Mouse (Mus musculus) neutrophil, adult 65 days (primary cell): ENCODE measurements around the gene Gm21560. TPM values are rescaled to one million over a fixed set of nuclear protein-coding genes. Genes with fewer than 3 reads are reported as not detected.

Source experiments
- total RNA-seq: library from RNA; stranded (reverse); gene quantifications from 2 replicates; pipeline ENCODE4 v1.2.4, GENCODE M21; 2023

The Gm21560 gene
- not detected in 2 replicates for total RNA-seq

DNA sequence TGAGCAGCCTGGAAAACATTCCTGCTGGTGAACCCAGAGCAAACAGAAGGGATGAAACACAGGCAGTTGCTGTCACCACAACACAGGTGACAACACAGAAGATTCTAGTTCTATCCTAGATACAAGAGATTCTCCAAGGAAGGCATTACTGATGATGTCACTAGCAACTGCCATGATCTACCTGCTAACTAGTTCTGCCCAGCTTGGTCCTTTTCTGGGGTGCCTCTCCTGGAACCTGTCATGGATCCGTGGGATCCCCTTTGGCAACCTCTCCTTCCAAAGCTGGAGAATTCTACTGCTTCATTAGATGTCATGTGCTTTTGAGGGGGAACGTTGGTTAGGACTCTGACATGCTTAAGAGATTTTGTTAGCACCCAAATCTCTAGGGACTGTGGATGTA, at the start of gene Gm21560:
Gene Gm21560 (minus strand): TSS at position 101 of the 400 bp plus-strand sequence.

Other genes with a start within 250 kb of the Gm21560 start
- not detected in 2 replicates for gene Gm3453, start 240.2 kb downstream of the Gm21560 start, total RNA-seq
- gene Gm6337, start 161.0 kb downstream of the Gm21560 start, total RNA-seq = not detected in 2 replicates
- not detected in 2 replicates for gene Gm8206, start 125.3 kb downstream of the Gm21560 start, total RNA-seq
- gene Gm3468, start 110.6 kb downstream of the Gm21560 start, total RNA-seq = not detected in 2 replicates
- not detected in 2 replicates for gene Gm3476, start 93.5 kb downstream of the Gm21560 start, total RNA-seq
- not detected in 2 replicates for gene Gm3411, start 68.0 kb upstream of the Gm21560 start, total RNA-seq
- gene Gm21103, start 85.6 kb upstream of the Gm21560 start, total RNA-seq = not detected in 2 replicates
- gene Gm3618, start 124.4 kb upstream of the Gm21560 start, total RNA-seq = not detected in 2 replicates
- not detected in 2 replicates for gene Gm16440, start 171.0 kb upstream of the Gm21560 start, total RNA-seq
- gene Gm3591, start 193.2 kb upstream of the Gm21560 start, total RNA-seq = not detected in 2 replicates
- gene Gm3594, start 225.3 kb upstream of the Gm21560 start, total RNA-seq = not detected in 2 replicates